Mouse (Mus musculus): ENCODE results near the gene Hoxd11. TPM values are rescaled to one million over a fixed set of nuclear protein-coding genes. Genes with fewer than 3 reads are reported as not detected.

Gene Hoxd11
- polyA plus RNA-seq, 1 experiment: 0.76 TPM

GRCm38 (mm10) chr2:74730331-74730730 is 51.0 kb downstream of the Hoxd11 start:
- DNase-seq (ENCODE audit: low read depth): no peak

- DNase-seq (ENCODE audit: low read depth): no peak
These were observed 51.7 kb downstream of the Hoxd11 start for GRCm38 (mm10) chr2:74731055-74731454.

- no peak for DNase-seq (ENCODE audit: low read depth)
These were observed 52.6 kb downstream of the Hoxd11 start for GRCm38 (mm10) chr2:74731799-74732512.

- DNase-seq (ENCODE audit: low read depth): no peak
These were observed 53.4 kb downstream of the Hoxd11 start for GRCm38 (mm10) chr2:74732513-74733316.

- DNase-seq (ENCODE audit: low read depth): no peak
These were observed 53.9 kb downstream of the Hoxd11 start for GRCm38 (mm10) chr2:74733317-74733661.

- DNase-seq (ENCODE audit: low read depth): no peak
These were observed 54.4 kb downstream of the Hoxd11 start for GRCm38 (mm10) chr2:74733765-74734164.

- no peak for DNase-seq (ENCODE audit: low read depth)
These were observed 55.1 kb downstream of the Hoxd11 start for GRCm38 (mm10) chr2:74734451-74734850.

GRCm38 (mm10) chr2:74734996-74735811 is 55.8 kb downstream of the Hoxd11 start:
- no peak for DNase-seq (ENCODE audit: low read depth)

- no peak for DNase-seq (ENCODE audit: low read depth)
These were observed 56.7 kb downstream of the Hoxd11 start for GRCm38 (mm10) chr2:74735851-74736687.

Other genes starting within 250 kb of the Hoxd11 start
- gene Lnpk, start 100.1 kb upstream of the Hoxd11 start, polyA plus RNA-seq (2012; rRNA removed): 8.1 and 10.7 TPM in 2 replicates
- gene Evx2, start 20.0 kb upstream of the Hoxd11 start, polyA plus RNA-seq (2012; rRNA removed): not detected in 2 replicates
- 0.34 and 0.46 TPM in 2 replicates for gene Hoxd13, start 11.2 kb upstream of the Hoxd11 start, polyA plus RNA-seq (2012; rRNA removed)
- gene Hoxd12, start 4.5 kb upstream of the Hoxd11 start, polyA plus RNA-seq (2012; rRNA removed): 0.09 and 0.13 TPM in 2 replicates
- 0.90 and 2.2 TPM in 2 replicates for gene Hoxd10, start 12.4 kb downstream of the Hoxd11 start, polyA plus RNA-seq (2012; rRNA removed)
- gene Hoxd9, start 18.2 kb downstream of the Hoxd11 start, polyA plus RNA-seq (2012; rRNA removed): 17.1 and 28.9 TPM in 2 replicates
- 43.0 and 80.7 TPM in 2 replicates for gene Hoxd8, start 25.1 kb downstream of the Hoxd11 start, polyA plus RNA-seq (2012; rRNA removed)
- 23.7 and 30.0 TPM in 2 replicates for gene Hoxd3, start 32.4 kb downstream of the Hoxd11 start, polyA plus RNA-seq (2012; rRNA removed)
- 91.6 and 149 TPM in 2 replicates for gene Hoxd4, start 32.4 kb downstream of the Hoxd11 start, polyA plus RNA-seq (2012; rRNA removed)
- gene Gm28230, start 47.2 kb downstream of the Hoxd11 start, polyA plus RNA-seq (2012; rRNA removed): 16.4 and 21.3 TPM in 2 replicates
- gene Hoxd1, start 83.4 kb downstream of the Hoxd11 start, polyA plus RNA-seq (2012; rRNA removed): 0.36 and 0.80 TPM in 2 replicates
- gene Mtx2, start 146.2 kb downstream of the Hoxd11 start, polyA plus RNA-seq (2012; rRNA removed): 50.5 and 64.2 TPM in 2 replicates